Mouse (Mus musculus) forebrain, embryonic 14.5 days (tissue): Measurements from ENCODE around the gene E2f6. TPM values are rescaled to one million over a fixed set of nuclear protein-coding genes. Genes with fewer than 3 reads are reported as not detected.

Experiments
- ATAC-seq: fragments of 200-750 bp; cut with Nextera tagmentation; 2 replicates; pipeline ENCODE4 v1.8.0; 2017; ENCODE audit warnings: mild to moderate bottlenecking, moderate library complexity
- DNase-seq: peaks from one replicate; pipeline ENCODE4 v3.0.0-alpha.2; 2015; ENCODE audit warnings: low spot score
- H3K27ac ChIP-seq: fragments of 300-500 bp; sonication (generic); 2 replicates; pipeline ENCODE4 v1.5.1; 2014; ENCODE audit warnings: low read depth, mild to moderate bottlenecking, control low read depth, low read length, moderate library complexity
- H3K27me3 ChIP-seq: fragments of 300-500 bp; sonication (generic); replicated peaks from 2 replicates; pipeline ENCODE4 v1.6.1; 2014; ENCODE audit warnings: low read length, control low read depth, mixed read lengths; ENCODE audit not compliant: control insufficient read depth, insufficient read depth
- H3K36me3 ChIP-seq: fragments of 300-500 bp; sonication (generic); 2 replicates; pipeline ENCODE4 v1.6.1; 2014; ENCODE audit warnings: low read length, control low read depth; ENCODE audit not compliant: control insufficient read depth, insufficient read depth
- H3K4me1 ChIP-seq: fragments of 300-500 bp; sonication (generic); 2 replicates; pipeline ENCODE4 v1.6.1; 2014; ENCODE audit warnings: antibody characterized with exemption, low read length, control low read depth; ENCODE audit not compliant: control insufficient read depth, insufficient read depth
- H3K4me2 ChIP-seq: fragments of 300-500 bp; sonication (generic); 2 replicates; pipeline ENCODE4 v1.6.1; 2014; ENCODE audit warnings: mild to moderate bottlenecking, control low read depth, low read length
- H3K4me3 ChIP-seq: fragments of 300-500 bp; sonication (generic); 2 replicates; pipeline ENCODE4 v1.5.1; 2014; ENCODE audit warnings: low read depth, low read length, control low read depth
- H3K9ac ChIP-seq: fragments of 300-500 bp; sonication (generic); 2 replicates; pipeline ENCODE4 v1.6.1; 2014; ENCODE audit warnings: mild to moderate bottlenecking, low read length, control low read depth, moderate library complexity
- H3K9me3 ChIP-seq: fragments of 300-500 bp; sonication (generic); replicated peaks from 2 replicates; pipeline ENCODE4 v1.6.1; 2016; ENCODE audit warnings: low read length, control low read depth, mixed read lengths; ENCODE audit not compliant: control insufficient read depth
- WGBS: fragments of 180-500 bp; shearing (Covaris S2); extraction: QIAGEN DNeasy Blood & Tissue Kit; methylation state at CpG from one replicate; pipeline ENCODE4 v1.1.7; 2014; 5-methylcytosine and 5-hydroxymethylcytosine counted together
- polyA plus RNA-seq: library from polyadenylated mRNA; unstranded; fragments of >200 nt; fragmentation: Nextera tagmentation; extraction: Ambion mirVana; gene quantifications from 2 replicates; pipeline ENCODE4 v1.2.1, GENCODE M21; 2014

The E2f6 gene
- polyA plus RNA-seq, 1 experiment from 2014 or later: 36.4 TPM

DNA sequence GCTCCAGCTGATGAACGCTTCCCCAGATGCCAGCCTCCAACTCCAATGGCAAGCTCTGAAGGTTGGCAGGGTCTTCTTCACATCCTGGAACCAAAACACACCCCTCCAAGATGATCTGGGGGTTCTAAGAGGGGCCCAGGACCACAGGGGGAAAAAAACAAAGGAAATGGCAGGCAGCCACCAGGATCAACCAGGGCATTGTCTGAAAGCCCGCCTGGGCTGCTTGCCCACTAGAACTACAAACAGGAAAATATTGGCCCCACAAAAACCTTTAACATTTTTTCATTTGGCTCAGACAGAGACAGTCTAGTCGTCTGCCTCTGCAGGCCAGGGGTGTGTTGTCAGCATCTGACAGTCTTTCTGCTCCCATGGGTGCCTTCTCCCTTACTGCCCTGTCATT lies 35.4 kb upstream of the E2f6 start:
- H3K27me3 ChIP-seq: no peaks in the 10 kb centered on the region
- no peak overlapping the region for H3K27ac ChIP-seq
- DNase-seq (no peak), ATAC-seq (no peak)
- H3K9ac ChIP-seq: no peak overlapping the region
- H3K9me3 ChIP-seq: no peaks in the 10 kb centered on the region
- H3K4me1 ChIP-seq: no peaks in the 10 kb centered on the region
- H3K4me2 ChIP-seq: no peak overlapping the region
- no peak overlapping the region for H3K4me3 ChIP-seq
- H3K36me3 ChIP-seq: no peaks in the 10 kb centered on the region
- WGBS: 59% methylated on average over 3 of the region's 3 CpGs

DNA sequence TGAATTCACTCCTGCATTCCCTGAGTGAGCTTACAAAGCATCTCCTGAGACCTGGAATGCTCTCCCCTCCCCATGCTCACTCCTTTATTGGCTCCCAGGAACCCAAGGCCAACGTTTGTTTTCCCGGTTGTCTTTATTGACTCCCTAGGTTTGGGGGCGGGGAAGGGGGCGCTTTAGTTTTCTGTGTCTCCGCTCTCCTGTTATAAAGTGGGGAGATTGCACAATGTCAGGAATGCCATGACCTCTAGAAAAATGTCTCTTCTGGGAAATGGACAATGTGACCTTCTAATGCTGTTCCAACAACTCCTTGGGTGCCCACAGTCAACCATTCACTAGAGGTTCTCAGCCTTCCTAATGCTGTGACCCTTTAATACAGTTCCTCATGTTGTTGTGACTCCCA lies 32.2 kb upstream of the E2f6 start:
- Histone ChIP-seq H3K4me1 (no peaks in the 10 kb centered on the region), H3K4me3 (no peak overlapping the region), H3K9ac (no peak overlapping the region), H3K36me3 (no peaks in the 10 kb centered on the region), H3K4me2 (no peak overlapping the region), H3K27ac (no peak overlapping the region), H3K9me3 (no peaks in the 10 kb centered on the region), H3K27me3 (no peaks in the 10 kb centered on the region)
- ATAC-seq (no peak), DNase-seq (no peak)
- 69% methylated on average over 5 of the region's 5 CpGs for WGBS

DNA sequence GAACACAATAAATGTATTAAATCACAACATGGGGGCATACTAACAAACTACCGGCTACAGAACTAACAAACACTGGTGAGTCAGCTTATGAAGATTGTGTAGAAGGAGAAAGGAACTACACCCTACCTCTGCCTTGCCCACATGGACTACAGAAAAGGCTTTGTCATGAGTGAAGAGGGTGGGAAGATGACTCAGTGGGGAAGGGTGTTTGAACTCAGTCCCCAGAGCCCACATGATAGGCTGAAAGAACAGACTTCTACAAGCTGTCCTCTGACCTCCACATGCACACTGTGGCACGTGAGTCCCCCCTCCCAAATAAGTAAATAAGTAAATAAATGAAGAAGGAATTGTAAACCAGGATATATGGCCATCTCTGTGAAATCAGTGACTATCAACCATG lies 31.6 kb upstream of the E2f6 start:
- 42% methylated on average over 2 of the region's 2 CpGs for WGBS
- no peak for ATAC-seq

DNA sequence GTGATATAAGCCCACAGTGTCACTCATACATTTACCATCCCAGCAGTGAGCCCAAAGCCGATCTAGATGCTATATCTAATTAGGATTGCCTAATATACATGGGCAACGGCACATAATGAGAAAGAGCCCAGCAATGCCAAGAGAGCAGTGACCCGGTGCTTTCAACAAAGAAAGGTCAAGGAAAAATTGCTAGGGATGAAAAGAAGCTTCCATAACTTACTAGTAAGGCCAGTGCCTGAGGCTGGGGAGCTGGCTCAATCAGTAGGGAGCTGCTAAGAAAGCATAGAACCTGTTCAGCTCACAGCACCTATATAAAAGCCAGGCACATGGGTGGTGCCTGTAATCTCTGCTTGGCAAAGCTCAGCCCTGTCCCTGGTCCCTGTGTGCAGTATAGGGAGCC lies 30.4 kb upstream of the E2f6 start:
- DNase-seq (no peak), ATAC-seq (no peak)
- Histone ChIP-seq H3K27ac (no peak overlapping the region), H3K9ac (no peak overlapping the region), H3K27me3 (no peaks in the 10 kb centered on the region), H3K4me2 (no peak overlapping the region), H3K36me3 (no peaks in the 10 kb centered on the region), H3K9me3 (no peaks in the 10 kb centered on the region), H3K4me3 (no peak overlapping the region), H3K4me1 (no peaks in the 10 kb centered on the region)
- 56% methylated on average over 3 of the region's 3 CpGs for WGBS

More for the DNA sequence above, 31.6 kb upstream of the E2f6 start:
- H3K9ac ChIP-seq: no peak overlapping the region
- DNase-seq: no peak
- H3K4me2 ChIP-seq: no peak overlapping the region
- H3K4me3 ChIP-seq: no peak overlapping the region
- no peaks in the 10 kb centered on the region for H3K4me1 ChIP-seq
- no peaks in the 10 kb centered on the region for H3K27me3 ChIP-seq
- H3K9me3 ChIP-seq: no peaks in the 10 kb centered on the region
- H3K36me3 ChIP-seq: no peaks in the 10 kb centered on the region
- H3K27ac ChIP-seq: no peak overlapping the region

DNA sequence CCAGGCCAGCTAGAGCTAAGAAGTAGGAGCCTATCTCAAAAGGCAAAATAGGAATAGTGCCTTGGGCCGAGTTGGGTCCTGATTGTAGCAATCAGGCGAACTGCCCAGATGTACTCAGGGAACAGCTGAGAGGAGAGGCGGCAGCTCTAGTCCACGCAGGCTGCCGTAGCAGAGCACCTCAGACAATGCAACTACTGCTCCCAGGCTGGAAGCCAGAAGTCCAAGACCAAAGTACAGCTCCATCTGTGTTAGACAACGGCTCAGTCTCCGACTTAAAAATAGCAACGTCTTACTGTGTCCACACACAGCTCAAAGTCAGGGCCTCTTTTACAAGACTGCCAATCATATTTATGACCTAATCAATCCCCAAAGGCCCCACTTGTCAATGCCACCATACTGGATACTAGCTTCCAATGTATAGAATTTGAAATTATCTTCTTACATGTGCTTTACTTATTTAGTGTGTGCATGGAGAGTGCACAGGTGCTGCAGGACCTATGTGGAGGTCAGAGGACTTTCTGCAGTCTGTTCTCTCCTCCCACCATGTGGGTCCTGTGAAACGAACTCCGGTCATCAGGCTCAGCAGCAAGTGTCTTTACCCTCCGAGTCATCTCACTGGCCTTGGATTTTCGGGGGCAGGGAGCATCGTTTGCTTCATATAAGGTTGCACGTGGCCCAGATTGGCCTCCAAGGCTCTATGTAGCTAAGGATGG lies 29.6 kb upstream of the E2f6 start:
- no peak overlapping the region for H3K4me2 ChIP-seq

DNA sequence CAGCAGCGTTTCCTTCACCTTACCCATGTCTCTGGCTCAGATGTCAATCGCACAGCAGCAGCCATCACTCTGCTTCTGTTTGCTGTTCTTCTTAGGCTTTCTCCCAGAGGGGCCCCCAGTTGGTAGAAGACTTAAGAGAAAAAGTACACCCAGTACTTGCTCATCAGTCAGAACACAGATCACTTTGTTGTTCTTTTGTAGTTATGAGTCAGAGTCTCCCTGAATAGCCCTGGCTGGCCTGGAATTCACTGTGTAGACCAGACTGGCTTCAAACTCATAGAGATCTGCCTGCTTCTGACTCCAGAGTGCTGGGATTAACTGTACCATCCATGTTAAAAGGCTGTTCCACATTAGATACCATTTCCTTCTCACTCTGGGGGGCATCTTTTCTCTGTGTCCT lies 22.2 kb upstream of the E2f6 start:
- Histone ChIP-seq H3K36me3 (no peaks in the 10 kb centered on the region), H3K4me1 (no peaks in the 10 kb centered on the region), H3K9ac (no peak overlapping the region), H3K27me3 (no peaks in the 10 kb centered on the region), H3K27ac (no peak overlapping the region), H3K4me2 (no peak overlapping the region), H3K4me3 (no peak overlapping the region), H3K9me3 (no peaks in the 10 kb centered on the region)
- 51% methylated on average over 2 of the region's 2 CpGs for WGBS
- DNase-seq: no peak
- no peak for ATAC-seq

More for the DNA sequence above, 29.6 kb upstream of the E2f6 start:
- ATAC-seq: no peak
- Histone ChIP-seq H3K4me3 (no peak overlapping the region), H3K27ac (no peak overlapping the region), H3K4me1 (no peaks in the 10 kb centered on the region), H3K36me3 (no peaks in the 10 kb centered on the region), H3K27me3 (no peaks in the 10 kb centered on the region), H3K9me3 (no peaks in the 10 kb centered on the region), H3K9ac (no peak overlapping the region)
- 87% methylated on average over 14 of the region's 14 CpGs for WGBS
- no peak for DNase-seq

DNA sequence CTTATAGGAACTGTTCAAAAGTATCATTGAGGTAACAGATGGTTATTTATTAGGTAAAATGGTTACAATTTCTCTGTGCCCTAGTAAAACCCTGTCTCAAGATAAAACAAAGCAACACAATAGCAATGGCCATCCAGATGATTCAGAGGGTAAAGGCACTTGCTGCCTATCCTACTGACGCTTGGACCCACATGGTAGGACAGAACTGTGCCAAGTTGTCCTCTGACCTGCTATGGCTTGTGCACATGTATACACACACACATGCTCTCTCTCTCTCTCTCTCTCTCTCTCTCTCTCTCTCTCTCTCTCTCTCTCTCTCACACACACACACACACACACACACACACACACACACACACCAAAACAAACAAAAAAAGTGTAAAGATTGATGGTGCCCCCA lies 21.6 kb upstream of the E2f6 start:
- 21% methylated on average over 1 of the region's 1 CpGs for WGBS
- Histone ChIP-seq H3K36me3 (no peaks in the 10 kb centered on the region), H3K9me3 (no peaks in the 10 kb centered on the region), H3K4me1 (no peaks in the 10 kb centered on the region), H3K9ac (no peak overlapping the region), H3K27me3 (no peaks in the 10 kb centered on the region), H3K4me2 (no peak overlapping the region), H3K4me3 (no peak overlapping the region), H3K27ac (no peak overlapping the region)
- ATAC-seq (no peak), DNase-seq (no peak)

DNA sequence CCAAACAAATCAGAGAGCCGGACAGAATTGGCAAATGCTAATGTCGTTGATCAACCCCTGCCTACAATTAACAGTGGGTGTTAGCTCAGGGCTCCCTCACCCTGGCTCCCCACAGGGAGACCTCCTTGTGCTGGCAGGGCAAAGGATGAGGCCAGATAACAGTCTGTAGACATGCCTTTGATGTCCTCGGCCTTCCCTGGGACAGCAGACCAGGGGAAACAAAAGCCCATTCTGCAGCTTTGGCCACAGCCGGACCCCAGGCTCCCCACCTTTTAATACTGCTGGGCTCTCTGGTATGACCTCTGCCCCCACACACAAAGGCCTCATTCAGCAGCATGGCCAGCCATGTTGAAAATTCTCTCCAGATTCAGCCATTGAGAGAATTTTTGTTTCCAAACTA lies 21.0 kb upstream of the E2f6 start:
- WGBS: 7% methylated on average over 4 of the region's 4 CpGs
- Histone ChIP-seq H3K4me1 (no peaks in the 10 kb centered on the region), H3K36me3 (no peaks in the 10 kb centered on the region), H3K4me2 (no peak overlapping the region), H3K9me3 (no peaks in the 10 kb centered on the region), H3K4me3 (no peak overlapping the region), H3K27ac (no peak overlapping the region), H3K27me3 (no peaks in the 10 kb centered on the region), H3K9ac (no peak overlapping the region)
- ATAC-seq: peak; percentile 50; the same call in 1 of the 2 replicates
- DNase-seq: no peak

DNA sequence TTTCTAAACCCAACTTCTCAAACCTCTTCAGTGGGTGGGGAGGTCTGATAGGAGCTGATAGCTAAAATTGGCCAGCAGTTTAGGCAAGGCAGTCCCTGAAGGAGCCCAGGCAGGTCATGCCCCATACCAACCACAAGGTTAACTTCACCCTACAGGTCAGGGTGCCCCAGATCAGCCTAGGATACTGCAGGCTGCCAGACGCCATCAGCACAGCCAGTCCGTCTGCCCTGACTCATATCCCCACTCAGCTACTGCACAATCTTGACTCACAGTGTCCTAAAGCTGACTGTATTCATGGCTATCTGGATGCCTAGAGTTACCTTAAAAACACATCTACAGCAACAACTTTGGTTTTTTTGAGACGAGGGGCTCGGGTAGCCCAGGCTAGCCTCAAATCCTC lies 20.3 kb upstream of the E2f6 start:
- H3K36me3 ChIP-seq: no peaks in the 10 kb centered on the region
- WGBS: 54% methylated on average over 4 of the region's 4 CpGs
- no peak overlapping the region for H3K9ac ChIP-seq
- no peaks in the 10 kb centered on the region for H3K9me3 ChIP-seq
- ATAC-seq (no peak), DNase-seq (no peak)
- no peaks in the 10 kb centered on the region for H3K27me3 ChIP-seq
- H3K27ac ChIP-seq: no peak overlapping the region
- H3K4me1 ChIP-seq: no peaks in the 10 kb centered on the region
- H3K4me3 ChIP-seq: no peak overlapping the region
- H3K4me2 ChIP-seq: no peak overlapping the region
